Mouse (Mus musculus) macrophage (primary cell): ENCODE measurements around the gene Mgarp. TPM values are rescaled to one million over a fixed set of nuclear protein-coding genes. Genes with fewer than 3 reads are reported as not detected.
"Not testable (repeated sequence)": the region's sequence is repeated elsewhere in the genome, so short reads cannot be mapped to it uniquely, and the experiment has no call there.

ENCODE experiments used
- H3K27ac ChIP-seq: fragments of 350-480 bp; formaldehyde crosslinking; 2 replicates; pipeline ENCODE4 v1.9.0; 2021
- H3K36me3 ChIP-seq: fragments of 350-480 bp; formaldehyde crosslinking; 2 replicates; pipeline ENCODE4 v1.9.0; 2021; ENCODE audit errors: inconsistent target
- H3K4me3 ChIP-seq: fragments of 350-480 bp; formaldehyde crosslinking; 2 replicates; pipeline ENCODE4 v1.9.0; 2021; ENCODE audit errors: inconsistent target
- H3K79me2 ChIP-seq: fragments of 350-480 bp; formaldehyde crosslinking; 2 replicates; pipeline ENCODE4 v1.9.0; 2021; ENCODE audit errors: inconsistent target
- WGBS: methylation state at CpG from one replicate; pipeline ENCODE4 v1.1.7; 2026; ENCODE audit warnings: inconsistent platforms; ENCODE audit not compliant: missing documents; 5-methylcytosine and 5-hydroxymethylcytosine counted together
- polyA plus RNA-seq: library from polyadenylated mRNA; stranded (reverse); fragments of 250-400 nt; gene quantifications from 3 replicates; pipeline ENCODE4 v1.2.4, GENCODE M21; 2018; ENCODE audit warnings: inconsistent platforms

Gene Mgarp
- polyA plus RNA-seq, 1 experiment from 2014 or later, result not detected

DNA sequence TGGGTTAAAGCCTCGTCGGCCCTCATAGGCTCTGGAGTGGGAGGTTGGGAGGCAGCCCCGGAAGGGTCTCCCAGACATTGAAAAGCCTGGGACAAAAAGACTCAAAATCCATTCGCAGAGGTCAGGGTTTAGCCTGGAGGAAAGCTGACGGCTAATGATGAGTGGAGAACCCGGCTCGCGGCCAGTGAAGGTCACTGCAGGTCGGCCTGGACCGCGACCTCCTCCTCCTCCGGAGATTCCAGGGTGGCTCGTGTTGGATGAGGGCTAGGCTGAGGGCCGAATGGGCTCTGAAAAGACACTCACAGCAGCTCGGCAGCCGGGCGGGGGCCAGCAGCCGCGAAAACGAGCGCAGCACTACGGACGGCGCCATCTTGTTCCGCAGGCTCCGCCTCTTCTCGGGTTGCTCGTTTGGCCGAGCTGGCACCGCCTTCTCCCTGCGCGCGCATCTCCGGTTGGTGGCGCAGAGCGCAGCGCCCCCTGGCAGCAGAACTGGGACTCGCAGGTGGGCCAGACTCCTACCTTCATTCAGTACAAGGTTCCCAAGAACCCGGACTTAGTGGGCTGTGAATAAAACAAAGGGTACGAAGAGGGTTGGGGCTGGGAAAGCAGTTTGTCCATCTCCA lies 12.1 kb upstream of the Mgarp start, which contains the start of gene Ndufc1:
TSS of gene Ndufc1 (minus strand) at position 428 of the 623 bp plus-strand sequence.
- Histone ChIP-seq H3K79me2 (no peaks in the 10 kb centered on the region), H3K4me3 (peak within 1 kb of the TSS; percentile 98), H3K27ac (peak within 1 kb of the TSS; percentile 65), H3K36me3 (peaks cover 16% of the 10 kb centered on the region)
- 1% methylated on average over 40 of the region's 40 CpGs for WGBS

DNA sequence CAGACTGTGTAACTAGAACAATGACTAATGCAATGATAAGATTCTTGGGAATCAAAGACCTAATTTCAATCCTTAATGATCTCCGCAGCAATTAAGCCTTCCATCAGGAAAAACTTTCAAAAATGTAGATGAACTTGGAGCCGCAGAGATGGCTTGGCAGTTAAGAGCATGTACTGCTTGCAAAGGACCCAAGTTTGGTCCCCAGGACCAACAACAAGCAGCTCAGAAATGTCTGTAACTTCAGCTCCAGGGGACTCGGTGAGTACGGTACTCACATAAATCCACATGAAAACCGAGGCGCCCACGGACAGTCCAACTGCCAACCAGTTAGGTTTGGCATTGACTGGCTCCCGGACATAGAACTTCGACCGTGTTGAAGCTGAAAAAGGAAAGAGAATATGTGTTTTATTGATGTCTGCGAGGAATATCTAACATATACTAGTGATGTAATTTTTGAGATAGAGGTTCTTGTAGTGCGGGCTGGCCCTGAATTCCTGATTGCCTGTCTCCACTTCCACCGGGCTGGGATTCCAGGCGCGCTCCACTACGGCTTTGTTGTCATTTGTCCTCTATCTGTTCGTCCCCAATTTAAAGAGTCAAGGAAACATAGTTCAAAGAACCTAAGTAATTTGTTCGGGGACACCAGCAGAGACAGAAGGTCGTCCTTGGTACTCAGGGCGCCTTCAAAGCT lies 11.5 kb upstream of the Mgarp start:
- WGBS, result 36% methylated on average over 20 of the region's 20 CpGs
- H3K36me3 ChIP-seq, result peaks cover 16% of the 10 kb centered on the region
- H3K4me3 ChIP-seq, result peak overlapping the region; percentile 98
- H3K27ac ChIP-seq, result peak overlapping the region; percentile 65
- H3K79me2 ChIP-seq, result no peaks in the 10 kb centered on the region

DNA sequence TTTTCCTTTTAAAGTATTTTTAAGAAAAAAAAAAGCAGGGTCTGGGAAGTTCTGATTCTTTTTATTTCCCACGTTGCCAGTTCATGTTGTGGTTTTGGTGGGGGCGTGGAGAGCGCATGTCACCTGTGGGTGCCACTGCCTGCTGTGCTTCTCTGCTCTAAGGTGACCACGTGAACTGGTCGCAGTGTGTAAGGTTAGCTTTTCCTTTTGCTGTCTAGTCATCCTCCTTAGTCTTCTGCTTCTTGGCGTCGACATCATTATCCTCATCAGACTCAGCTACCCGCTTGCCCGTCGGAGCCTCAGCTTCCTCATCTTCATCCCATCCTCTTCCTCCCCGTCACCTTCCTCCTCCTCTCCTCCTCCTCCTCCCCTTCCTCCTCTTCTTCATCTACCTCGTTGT lies 6.1 kb upstream of the Mgarp start:
- H3K4me3 ChIP-seq, result no peak overlapping the region
- H3K27ac ChIP-seq, result no peak overlapping the region
- 81% methylated on average over 12 of the region's 12 CpGs for WGBS
- H3K36me3 ChIP-seq, result peaks cover 16% of the 10 kb centered on the region
- H3K79me2 ChIP-seq, result no peaks in the 10 kb centered on the region

DNA sequence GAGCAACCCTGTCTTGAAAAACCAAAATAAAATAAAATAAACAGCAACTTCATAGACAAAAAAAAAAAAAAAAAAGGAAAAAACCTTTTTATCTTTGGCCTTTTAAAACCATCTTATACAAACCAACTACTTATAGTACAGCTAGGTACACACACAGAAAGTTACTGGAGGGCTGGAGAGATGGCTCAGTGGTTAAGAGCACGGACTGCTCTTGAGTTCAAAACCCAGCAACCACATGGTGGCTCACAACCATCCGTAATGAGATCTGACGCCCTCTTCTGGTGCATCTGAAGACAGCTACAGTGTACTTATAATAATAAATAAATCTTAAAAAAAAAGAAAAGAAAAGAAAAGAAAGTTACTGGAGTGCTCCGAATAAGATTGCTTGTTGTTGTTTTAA lies 5.5 kb upstream of the Mgarp start:
- H3K4me3 ChIP-seq, H3K79me2 ChIP-seq, H3K27ac ChIP-seq: not testable (repeated sequence)
- 80% methylated on average over 3 of the region's 4 CpGs for WGBS
- peaks cover 16% of the 10 kb centered on the region for H3K36me3 ChIP-seq

DNA sequence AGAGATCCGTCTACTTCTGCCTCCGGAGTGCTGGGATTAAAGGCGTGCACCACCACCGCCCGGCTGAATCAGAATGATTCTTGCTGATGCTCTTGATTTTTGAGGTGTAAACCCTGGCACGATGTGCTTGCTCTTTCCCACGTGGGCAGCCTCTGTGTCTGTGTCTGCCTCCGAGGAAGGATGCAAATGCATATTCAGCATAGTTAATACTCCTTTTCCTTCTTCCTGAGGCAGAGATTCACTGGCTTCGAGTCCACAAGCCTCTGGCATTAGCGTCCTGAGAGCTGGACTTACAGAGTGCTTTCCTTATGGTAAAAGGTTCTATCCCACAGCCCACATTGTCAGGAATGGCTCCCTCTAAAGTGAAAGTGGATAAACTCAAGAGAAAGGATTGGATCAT lies 4.1 kb upstream of the Mgarp start:
- Histone ChIP-seq H3K36me3 (peaks cover 5% of the 10 kb centered on the region; the same call in 1 of the 2 replicates), H3K4me3 (no peak overlapping the region), H3K79me2 (no peaks in the 10 kb centered on the region), H3K27ac (no peak overlapping the region)
- WGBS, result 81% methylated on average over 10 of the region's 10 CpGs

DNA sequence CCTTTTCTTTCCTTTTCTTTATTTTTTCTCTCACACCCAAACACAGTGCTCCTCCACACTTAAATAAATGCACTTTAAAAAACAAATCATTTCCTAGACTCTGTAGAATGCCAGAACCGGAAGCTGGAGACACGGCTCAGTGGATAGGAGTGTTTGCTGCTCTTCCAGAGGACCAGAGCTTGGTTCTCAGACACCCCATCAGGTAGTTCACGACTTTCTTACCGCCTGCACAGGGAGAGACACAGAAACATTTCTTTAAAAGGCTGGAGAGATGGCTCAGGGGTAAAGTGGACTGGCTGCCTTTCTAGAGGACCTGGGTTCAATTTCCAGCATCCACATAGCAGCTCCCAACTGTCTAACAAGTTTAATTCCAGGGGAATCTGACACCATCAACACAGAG lies 3.0 kb upstream of the Mgarp start:
- 77% methylated on average over 4 of the region's 4 CpGs for WGBS
- Histone ChIP-seq H3K4me3 (no peak overlapping the region), H3K79me2 (no peaks in the 10 kb centered on the region), H3K27ac (no peak overlapping the region), H3K36me3 (peaks cover 1% of the 10 kb centered on the region; the same call in 1 of the 2 replicates)

DNA sequence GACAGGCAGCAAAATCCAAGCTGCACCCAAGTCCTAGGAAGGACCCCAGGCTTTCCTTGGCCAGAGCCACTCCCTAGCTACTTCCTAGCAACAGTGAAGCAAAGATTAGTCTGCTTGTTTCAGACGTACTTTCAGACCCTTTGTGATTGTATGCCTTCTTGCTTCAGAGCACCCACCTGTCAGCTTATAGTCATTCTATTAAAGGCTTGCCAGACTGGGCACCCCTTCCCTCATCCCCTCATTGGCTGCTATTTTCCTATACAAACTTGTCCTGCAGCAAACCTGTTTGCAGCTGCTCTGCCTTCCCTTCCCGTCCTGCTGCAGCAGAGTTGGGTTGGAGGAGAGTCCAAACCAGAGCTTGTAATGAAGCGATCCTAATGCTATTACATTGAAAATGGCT lies 2.1 kb upstream of the Mgarp start:
- 62% methylated on average over 3 of the region's 3 CpGs for WGBS
- no peak overlapping the region for H3K4me3 ChIP-seq
- H3K36me3 ChIP-seq, result no peaks in the 10 kb centered on the region; the same call in 1 of the 2 replicates
- no peaks in the 10 kb centered on the region for H3K79me2 ChIP-seq
- no peak overlapping the region for H3K27ac ChIP-seq

DNA sequence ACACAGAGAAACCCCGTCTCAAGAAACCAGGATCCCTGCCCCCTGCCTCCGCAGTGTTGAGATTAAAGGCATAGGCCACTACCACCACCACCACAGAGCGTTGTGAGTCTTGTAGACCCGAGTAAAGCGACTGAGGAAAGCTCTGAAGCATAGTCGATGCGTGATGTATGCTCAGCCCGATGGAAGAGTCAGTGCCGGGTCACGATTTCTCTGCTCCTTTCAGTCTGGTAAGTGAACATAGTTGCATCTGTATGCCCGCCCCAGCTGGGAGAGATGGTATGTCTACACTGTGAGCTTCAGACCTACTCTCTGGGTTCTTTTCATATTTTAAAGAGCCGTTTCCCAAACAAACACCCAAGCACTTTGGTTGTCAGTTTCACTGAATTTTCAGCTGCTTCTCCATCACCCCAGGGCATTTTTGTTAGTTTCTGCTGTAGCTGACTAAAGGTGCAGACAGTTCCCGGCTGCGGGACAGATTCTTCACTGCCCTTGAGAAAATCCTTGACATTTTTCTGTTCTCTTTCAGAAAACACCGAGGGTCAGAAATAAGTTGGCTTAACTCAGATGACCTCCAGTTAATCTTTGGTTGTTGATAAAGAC lies 1.3 kb upstream of the Mgarp start:
- Histone ChIP-seq H3K79me2 (no peaks in the 10 kb centered on the region), H3K27ac (no peak overlapping the region), H3K36me3 (no peaks in the 10 kb centered on the region; the same call in 1 of the 2 replicates), H3K4me3 (no peak overlapping the region)
- WGBS, result 79% methylated on average over 15 of the region's 15 CpGs

DNA sequence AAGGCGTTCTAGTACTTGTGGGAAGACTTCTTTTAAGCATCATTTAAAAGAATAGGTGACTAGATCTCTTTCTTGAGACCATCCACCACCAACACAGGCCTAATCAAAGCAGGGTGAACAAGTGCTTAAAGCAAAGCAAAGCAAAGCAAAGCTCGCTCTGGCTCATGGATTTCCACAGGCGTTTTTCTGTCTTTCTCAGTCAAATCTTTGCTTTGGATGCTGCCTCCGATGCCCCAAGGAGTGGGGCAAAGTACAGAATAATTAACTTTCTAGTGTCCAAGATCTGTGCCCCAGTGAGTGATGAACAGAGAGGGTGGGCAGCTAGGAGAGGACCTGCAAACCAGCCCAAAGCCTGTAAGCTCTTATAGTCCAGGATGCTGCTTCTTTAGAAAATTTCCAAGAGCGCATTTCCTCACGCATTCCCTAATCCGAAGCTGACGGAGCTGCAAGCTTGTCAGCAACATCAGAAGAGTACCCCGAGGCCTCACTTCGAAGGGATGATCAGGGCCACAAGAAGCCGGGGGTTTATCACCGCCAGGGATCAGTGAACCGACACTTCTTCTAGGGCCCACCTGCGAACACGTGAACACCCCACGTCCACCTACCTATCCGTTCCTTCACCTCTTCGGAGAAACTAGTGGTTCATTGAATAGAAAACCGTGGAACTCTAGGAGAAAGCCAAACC lies 935 bp downstream of the Mgarp start:
- 79% methylated on average over 18 of the region's 19 CpGs for WGBS
- Histone ChIP-seq H3K27ac (no peak overlapping the region), H3K36me3 (no peaks in the 10 kb centered on the region), H3K79me2 (no peaks in the 10 kb centered on the region), H3K4me3 (no peak overlapping the region)

DNA sequence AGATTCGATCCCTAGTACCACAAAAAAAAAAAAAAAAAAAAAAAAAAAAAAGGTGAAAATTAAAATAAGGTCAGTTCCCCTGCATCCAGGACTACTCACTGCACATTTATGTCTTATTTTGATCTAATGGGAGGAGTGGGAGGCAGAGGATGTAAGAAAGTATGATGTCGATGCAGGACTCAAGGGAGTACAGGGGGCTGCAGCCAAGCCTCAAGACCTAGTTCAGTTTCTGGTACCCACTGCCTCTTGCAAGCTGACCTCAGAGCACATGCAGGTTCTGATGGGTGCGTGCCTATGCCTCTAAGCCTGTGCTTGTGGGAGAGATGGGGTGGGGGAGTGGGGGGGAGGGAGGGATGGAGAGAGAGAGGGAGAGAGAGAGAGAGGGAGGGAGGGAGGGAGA lies 1.7 kb downstream of the Mgarp start:
- 86% methylated on average over 1 of the region's 3 CpGs for WGBS
- H3K36me3 ChIP-seq, result no peaks in the 10 kb centered on the region

DNA sequence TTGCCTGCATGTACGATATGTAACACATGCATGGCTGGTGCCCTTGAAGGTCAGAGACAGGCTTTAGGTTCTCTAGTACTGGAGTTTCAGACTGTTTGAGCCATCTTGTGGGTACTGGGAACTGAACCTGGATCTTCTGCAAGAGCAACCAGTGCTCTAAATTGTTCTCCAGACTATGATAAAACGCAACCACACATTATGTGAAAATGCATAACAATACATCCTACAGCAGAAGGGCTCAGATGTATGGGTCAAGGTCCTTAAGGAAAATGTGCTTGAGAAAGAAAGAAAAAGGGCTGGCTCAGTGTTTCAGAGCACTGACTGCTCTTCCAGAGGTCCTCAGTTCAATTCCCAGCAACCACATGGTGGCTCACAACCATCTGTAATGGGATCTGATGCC lies 2.9 kb downstream of the Mgarp start:
- no peak overlapping the region for H3K27ac ChIP-seq
- H3K79me2 ChIP-seq, result no peaks in the 10 kb centered on the region
- 100% methylated on average over 2 of the region's 2 CpGs for WGBS
- no peaks in the 10 kb centered on the region for H3K36me3 ChIP-seq
- no peak overlapping the region for H3K4me3 ChIP-seq

More for the DNA sequence above, 1.7 kb downstream of the Mgarp start:
- Histone ChIP-seq H3K79me2 (no peaks in the 10 kb centered on the region), H3K4me3 (no peak overlapping the region), H3K27ac (no peak overlapping the region)

DNA sequence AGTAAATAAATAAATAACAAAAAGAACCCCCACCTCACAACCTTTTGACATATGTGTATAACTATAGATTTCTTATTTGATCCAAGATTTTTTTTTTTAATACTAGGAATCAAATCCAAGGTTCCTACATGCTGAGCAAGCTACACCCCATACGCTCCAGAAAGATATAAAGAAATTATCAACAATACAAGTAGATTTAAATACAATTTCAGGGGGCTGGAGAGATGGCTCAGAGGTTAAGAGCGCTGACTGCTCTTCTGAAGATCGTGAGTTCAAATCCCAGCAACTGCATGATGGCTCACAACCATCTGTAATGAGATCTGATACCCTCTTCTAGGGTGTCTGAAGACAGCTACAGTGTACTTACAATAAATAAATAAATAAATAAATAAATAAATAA lies 3.5 kb downstream of the Mgarp start:
- not testable (repeated sequence) for H3K79me2 ChIP-seq, H3K36me3 ChIP-seq, H3K4me3 ChIP-seq, H3K27ac ChIP-seq
- 100% methylated on average over 3 of the region's 3 CpGs for WGBS

DNA sequence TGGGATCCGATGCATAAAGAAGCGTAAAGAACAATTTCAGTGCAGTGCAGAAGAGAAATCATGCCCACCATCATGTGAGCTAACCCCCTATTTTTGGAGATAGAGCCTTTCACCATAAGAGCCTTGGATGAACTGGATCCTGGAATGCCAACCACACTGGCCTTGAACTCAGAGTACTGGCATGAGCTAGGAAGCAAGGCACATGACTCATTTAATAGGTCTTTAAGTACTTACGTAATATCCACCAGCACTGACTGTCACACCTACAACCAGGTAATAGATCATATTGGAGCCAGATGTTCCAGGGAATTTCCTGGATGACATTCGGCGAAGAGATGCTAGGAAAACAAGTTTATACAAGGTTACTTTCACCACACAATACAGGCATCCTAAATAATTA lies 4.9 kb downstream of the Mgarp start:
- WGBS, result 91% methylated on average over 5 of the region's 5 CpGs
- H3K4me3 ChIP-seq, result no peak overlapping the region
- no peaks in the 10 kb centered on the region for H3K36me3 ChIP-seq
- H3K79me2 ChIP-seq, result no peaks in the 10 kb centered on the region
- H3K27ac ChIP-seq, result no peak overlapping the region

DNA sequence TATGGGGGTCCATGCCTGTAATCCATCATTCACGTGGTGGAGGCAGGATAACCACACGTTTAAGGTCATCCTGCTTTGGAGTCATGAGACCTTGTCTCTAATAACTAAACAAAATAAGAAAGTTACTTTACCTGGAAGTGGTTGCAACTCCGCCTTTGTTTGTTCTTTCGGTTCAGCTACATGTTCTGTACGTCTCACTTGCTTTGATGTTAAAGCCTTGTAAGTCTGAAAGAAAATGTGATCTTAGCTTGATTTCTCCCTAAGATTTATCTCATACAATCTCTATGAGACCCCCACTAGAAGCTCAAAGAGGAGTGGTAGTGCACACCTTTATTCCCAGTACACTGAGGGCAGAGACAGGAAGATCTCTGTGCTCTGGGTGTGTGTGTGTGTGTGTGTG lies 5.4 kb downstream of the Mgarp start:
- no peak overlapping the region for H3K4me3 ChIP-seq
- H3K36me3 ChIP-seq, result no peaks in the 10 kb centered on the region
- H3K27ac ChIP-seq, result no peak overlapping the region
- WGBS, result 88% methylated on average over 5 of the region's 5 CpGs
- H3K79me2 ChIP-seq, result no peaks in the 10 kb centered on the region

DNA sequence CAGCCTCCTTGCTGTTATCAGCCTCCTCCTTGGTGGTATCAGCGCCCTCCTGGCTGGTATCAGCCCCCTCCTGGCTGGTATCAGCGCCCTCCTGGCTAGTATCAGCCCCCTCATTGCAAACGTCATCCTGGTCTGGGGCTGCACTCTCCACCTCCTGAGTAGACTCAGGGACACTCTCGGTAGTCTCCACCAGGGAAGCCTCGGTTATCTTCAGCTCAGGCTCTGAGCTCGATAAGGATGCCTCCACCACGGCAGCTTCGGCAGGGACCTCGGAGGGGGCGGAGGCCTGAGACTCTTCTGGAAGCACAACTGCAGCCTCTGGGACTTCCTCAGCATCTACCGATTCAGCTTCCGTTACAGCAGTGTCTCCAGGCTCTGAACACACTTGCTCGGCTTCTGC lies 7.6 kb downstream of the Mgarp start:
- WGBS, result 13% methylated on average over 13 of the region's 13 CpGs
- Histone ChIP-seq H3K79me2 (no peaks in the 10 kb centered on the region), H3K36me3 (no peaks in the 10 kb centered on the region), H3K4me3 (no peak overlapping the region), H3K27ac (no peak overlapping the region)
